Mouse (Mus musculus) CH12.LX (cell line): ENCODE results near the gene Cant1. TPM values are rescaled to one million over a fixed set of nuclear protein-coding genes. Genes with fewer than 3 reads are reported as not detected.

Experiments used
- DNase-seq: peaks from one replicate; pipeline ENCODE4 v3.0.0-alpha.2; 2013; ENCODE audit errors: extremely low read depth
- H3K27ac ChIP-seq: 2 replicates; pipeline ENCODE4 v1.5.1; 2012; ENCODE audit warnings: low read depth, mild to moderate bottlenecking, control low read depth, moderate library complexity; ENCODE audit not compliant: insufficient read depth
- H3K27me3 ChIP-seq: replicated peaks from 2 replicates; pipeline ENCODE3; 2012; ENCODE audit warnings: inconsistent platforms
- H3K36me3 ChIP-seq, 2 experiments: replicated peaks in 1 of 2; 2 replicates each; pipeline versions ENCODE3 to v1.6.1; 2012; ENCODE audit warnings: inconsistent platforms in 1 of 2, low read length in 1 of 2, mild to moderate bottlenecking in 1 of 2, mixed read lengths in 1 of 2, moderate library complexity in 1 of 2; ENCODE audit not compliant: control insufficient read depth in 1 of 2, insufficient read depth in 1 of 2
- H3K4me1 ChIP-seq, 2 experiments: 2 replicates each; pipeline ENCODE4 v1.6.1; 2012; ENCODE audit warnings: inconsistent platforms in 1 of 2, moderate library complexity in 1 of 2; ENCODE audit not compliant: insufficient read depth in 2 of 2, control insufficient read depth in 1 of 2
- H3K4me2 ChIP-seq: 2 replicates; pipeline ENCODE4 v1.6.1; 2012; ENCODE audit warnings: low read depth, mild to moderate bottlenecking, control low read depth; ENCODE audit not compliant: poor library complexity, insufficient read depth, severe bottlenecking
- H3K4me3 ChIP-seq, 3 experiments: fragments of 150-350 bp in 1 of 3; sonication (generic) in 1 of 3; replicated peaks in 1 of 3; 2 replicates each; pipeline versions ENCODE3 to v1.5.1; 2011 to 2012; ENCODE audit warnings: low read depth in 2 of 3, low read length in 2 of 3, mild to moderate bottlenecking in 2 of 3, moderate library complexity in 2 of 3, control low read depth in 1 of 3, improper control_type of control experiment in 1 of 3, inconsistent platforms in 1 of 3, mixed read lengths in 1 of 3; ENCODE audit not compliant: poor library complexity in 1 of 3
- H3K79me2 ChIP-seq: replicated peaks from 2 replicates; pipeline ENCODE4 v1.6.1; 2012; ENCODE audit warnings: mild to moderate bottlenecking, moderate library complexity; ENCODE audit not compliant: control insufficient read depth, poor library complexity, insufficient read depth, severe bottlenecking; ENCODE audit errors: extremely low read depth
- H3K9ac ChIP-seq: 2 replicates; pipeline ENCODE4 v1.6.1; 2012; ENCODE audit warnings: low read depth, mild to moderate bottlenecking, control low read depth, moderate library complexity; ENCODE audit not compliant: insufficient read depth
- H3K9me3 ChIP-seq: replicated peaks from 2 replicates; pipeline ENCODE3; 2012; ENCODE audit warnings: low read length, inconsistent platforms, mixed read lengths
- BHLHE40 ChIP-seq: IDR thresholded peaks from 2 replicates; pipeline ENCODE4 v1.6.1; 2011; ENCODE audit warnings: mild to moderate bottlenecking, low read depth, low read length, improper control_type of control experiment
- CHD2 ChIP-seq: IDR thresholded peaks from 2 replicates; pipeline ENCODE4 v1.6.1; 2011; ENCODE audit warnings: low read length, improper control_type of control experiment
- CTCF ChIP-seq, 2 experiments: IDR thresholded peaks in 1 of 2; conservative IDR thresholded peaks in 1 of 2; 2 replicates each; pipeline ENCODE4 v1.5.1; 2011 to 2012; ENCODE audit warnings: low read depth in 2 of 2, low read length in 2 of 2, improper control_type of control experiment in 1 of 2, inconsistent platforms in 1 of 2, mild to moderate bottlenecking in 1 of 2, moderate library complexity in 1 of 2
- E2F4 ChIP-seq: IDR thresholded peaks from 2 replicates; pipeline ENCODE4 v1.6.1; 2011; ENCODE audit warnings: low read depth, low read length, improper control_type of control experiment; ENCODE audit not compliant: insufficient replicate concordance
- ELF1 ChIP-seq: IDR thresholded peaks from 2 replicates; pipeline ENCODE4 v1.6.1; 2014; ENCODE audit warnings: low read depth, mild to moderate bottlenecking, inconsistent platforms, low read length, improper control_type of control experiment
- EP300 ChIP-seq: IDR thresholded peaks from 2 replicates; pipeline ENCODE4 v1.6.1; 2011; ENCODE audit warnings: low read length, improper control_type of control experiment
- ETS1 ChIP-seq: conservative IDR thresholded peaks from 2 replicates; pipeline ENCODE4 v1.6.1; 2012; ENCODE audit warnings: low read depth, mild to moderate bottlenecking, inconsistent platforms, low read length, improper control_type of control experiment, moderate library complexity
- GABPA ChIP-seq: IDR thresholded peaks from 2 replicates; pipeline ENCODE4 v1.6.1; 2012; ENCODE audit warnings: low read depth, low read length, improper control_type of control experiment, inconsistent platforms; ENCODE audit not compliant: insufficient replicate concordance
- IRF4 ChIP-seq: IDR thresholded peaks from 2 replicates; pipeline ENCODE4 v1.6.1; 2014; ENCODE audit warnings: low read depth, mild to moderate bottlenecking, inconsistent platforms, low read length, improper control_type of control experiment
- JUN ChIP-seq: IDR thresholded peaks from 2 replicates; pipeline ENCODE4 v1.6.1; 2011; ENCODE audit warnings: low read depth, mild to moderate bottlenecking, low read length, improper control_type of control experiment, moderate library complexity; ENCODE audit not compliant: insufficient read depth
- JUND ChIP-seq: conservative IDR thresholded peaks from 2 replicates; pipeline ENCODE4 v1.6.1; 2011; ENCODE audit warnings: low read depth, low read length, improper control_type of control experiment
- MEF2A ChIP-seq: IDR thresholded peaks from 2 replicates; pipeline ENCODE4 v1.6.1; 2014; ENCODE audit warnings: low read depth, mild to moderate bottlenecking, inconsistent platforms, low read length, improper control_type of control experiment, borderline replicate concordance
- MXI1 ChIP-seq: IDR thresholded peaks from 2 replicates; pipeline ENCODE4 v1.6.1; 2011; ENCODE audit warnings: mild to moderate bottlenecking, low read depth, low read length, improper control_type of control experiment
- MYC ChIP-seq: IDR thresholded peaks from 2 replicates; pipeline ENCODE4 v1.6.1; 2011; ENCODE audit warnings: low read depth, mild to moderate bottlenecking, improper control_type of control experiment, low read length
- NELFE ChIP-seq: IDR thresholded peaks from 2 replicates; pipeline ENCODE4 v1.6.1; 2011; ENCODE audit warnings: low read depth, low read length, improper control_type of control experiment
- PAX5 ChIP-seq: IDR thresholded peaks from 2 replicates; pipeline ENCODE4 v1.6.1; 2012; ENCODE audit warnings: low read length, inconsistent platforms, mixed read lengths
- POLR2A ChIP-seq: IDR thresholded peaks from 2 replicates; pipeline ENCODE4 v1.6.1; 2011; ENCODE audit warnings: low read depth, mild to moderate bottlenecking, improper control_type of control experiment, low read length
- RAD21 ChIP-seq: IDR thresholded peaks from 2 replicates; pipeline ENCODE4 v1.6.1; 2011; ENCODE audit warnings: low read depth, mild to moderate bottlenecking, low read length, improper control_type of control experiment, moderate library complexity
- SIN3A ChIP-seq: IDR thresholded peaks from 2 replicates; pipeline ENCODE4 v1.6.1; 2012; ENCODE audit warnings: low read length, improper control_type of control experiment, inconsistent platforms
- SMC3 ChIP-seq: IDR thresholded peaks from 2 replicates; pipeline ENCODE4 v1.6.1; 2011; ENCODE audit warnings: low read depth, low read length, improper control_type of control experiment
- TBP ChIP-seq: conservative IDR thresholded peaks from 2 replicates; pipeline ENCODE4 v1.6.1; 2011; ENCODE audit warnings: low read depth, low read length, improper control_type of control experiment
- TCF12 ChIP-seq: IDR thresholded peaks from 2 replicates; pipeline ENCODE4 v1.6.1; 2014; ENCODE audit warnings: low read depth, mild to moderate bottlenecking, inconsistent platforms, low read length, improper control_type of control experiment
- UBTF ChIP-seq: IDR thresholded peaks from 2 replicates; pipeline ENCODE4 v1.6.1; 2012; ENCODE audit warnings: low read depth, mild to moderate bottlenecking, inconsistent platforms, low read length, improper control_type of control experiment, moderate library complexity
- USF2 ChIP-seq: conservative IDR thresholded peaks from 2 replicates; pipeline ENCODE4 v1.6.1; 2011; ENCODE audit warnings: low read depth, low read length, improper control_type of control experiment
- ZC3H11A ChIP-seq: IDR thresholded peaks from 2 replicates; pipeline ENCODE4 v1.6.1; 2012; ENCODE audit warnings: low read depth, mild to moderate bottlenecking, inconsistent platforms, low read length, improper control_type of control experiment
- ZMIZ1 ChIP-seq: IDR thresholded peaks from 2 replicates; pipeline ENCODE4 v1.6.1; 2012; ENCODE audit warnings: low read depth, mild to moderate bottlenecking, inconsistent platforms, low read length, improper control_type of control experiment
- ZNF384 ChIP-seq: IDR thresholded peaks from 2 replicates; pipeline ENCODE4 v1.6.1; 2012; ENCODE audit warnings: low read depth, low read length, improper control_type of control experiment, inconsistent platforms
- dilution Hi-C: fragments of 300-500 bp; cut with MboI; formaldehyde crosslinking; loops from 2 replicates; pipeline ENCODE4 v1.14.3; 2020; ENCODE audit warnings: low sequenced_read_pairs; ENCODE audit not compliant: extremely low pct_unique_long_range_greater_than_20kb, extremely low pct_ligation_motif_present
- in situ Hi-C: fragments of 300-500 bp; cut with MboI; formaldehyde crosslinking; loops from 3 replicates; pipeline ENCODE4 v1.14.3; 2019; ENCODE audit warnings: low sequenced_read_pairs, low pct_ligation_motif_present, low pct_unique_long_range_greater_than_20kb, mixed read lengths
- polyA plus RNA-seq: library from polyadenylated mRNA; unstranded; fragments of >175 nt; gene quantifications from 2 replicates; pipeline ENCODE4 v1.2.1, GENCODE M21; 2012; ENCODE audit warnings: low read depth; ENCODE audit not compliant: insufficient read length
- total RNA-seq, 2 experiments: library from RNA; depleted of rRNA; stranded (reverse); fragments of 300-350 nt in 1 of 2; fragments of >200 nt in 1 of 2; gene quantifications; 2 replicates each; pipeline ENCODE4 v1.2.3; 2012 to 2014

The Cant1 gene
- total and polyA plus RNA-seq, 3 experiments = 28.8 to 40.2 (median 31.2) TPM

GRCm38 (mm10) chr11:118364021-118364420 is 54.9 kb downstream of the Cant1 start:
- peaks cover 5% of the 10 kb centered on the region for H3K9me3 ChIP-seq
- H3K27me3 ChIP-seq = peaks cover 33% of the 10 kb centered on the region
- no peak for TF ChIP-seq MXI1
- no peak for TF ChIP-seq SMC3
- no peak for TF ChIP-seq ZC3H11A
- TF ChIP-seq BHLHE40 = no peak
- TF ChIP-seq MYC = no peak
- TF ChIP-seq ETS1 = no peak
- no peak for TF ChIP-seq E2F4
- no peak for TF ChIP-seq NELFE
- TF ChIP-seq JUND = no peak
- TF ChIP-seq CHD2 = no peak
- TF ChIP-seq CTCF (conservative IDR thresholded peaks at IDR 0.05 in 1 of 2, IDR thresholded peaks at IDR 0.05 in 1 of 2; ENCODE audit: low read depth in 2 of 2, low read length in 2 of 2) = no peak
- no peak for TF ChIP-seq USF2
- no peak for TF ChIP-seq ZMIZ1
- TF ChIP-seq TCF12 = no peak
- TF ChIP-seq GABPA = no peak
- H3K79me2 ChIP-seq = no peaks in the 10 kb centered on the region
- H3K36me3 ChIP-seq = no peaks in the 10 kb centered on the region
- H3K4me1 ChIP-seq = peaks cover 14 to 26% of the 10 kb centered on the region in 2 experiments
- dilution Hi-C loops = no loop called here
- in situ Hi-C loops = no loop called here
- no peak overlapping the region for H3K9ac ChIP-seq
- H3K4me3 ChIP-seq = no peak overlapping the region
- H3K4me2 ChIP-seq = no peak overlapping the region
- no peak overlapping the region for H3K27ac ChIP-seq
- DNase-seq = no peak

GRCm38 (mm10) chr11:118362971-118363518 is 55.8 kb downstream of the Cant1 start:
- TF ChIP-seq IRF4 (peak; percentile 42; the same call in 1 of the 2 replicates), MYC (0 out of 2 replicates have a peak, but pooled peaks have one; percentile 19), ZC3H11A (no peak), ELF1 (no peak), GABPA (no peak), TBP (no peak), JUN (0 out of 2 replicates have a peak, but pooled peaks have one; percentile 8), SIN3A (0 out of 2 replicates have a peak, but pooled peaks have one; percentile 24), ZNF384 (no peak), RAD21 (no peak; the same call in 1 of the 2 replicates), PAX5 (no peak), MEF2A (0 out of 2 replicates have a peak, but pooled peaks have one; percentile 35), UBTF (no peak), TCF12 (0 out of 2 replicates have a peak, but pooled peaks have one; percentile 8), CHD2 (no peak), POLR2A (no peak), BHLHE40 (peak; percentile 38; the same call in 1 of the 2 replicates), ETS1 (peak; percentile 54; the same call in 1 of the 2 replicates), CTCF (conservative IDR thresholded peaks at IDR 0.05 in 1 of 2, IDR thresholded peaks at IDR 0.05 in 1 of 2; ENCODE audit: low read depth in 2 of 2, low read length in 2 of 2) (no peak), EP300 (0 out of 2 replicates have a peak, but pooled peaks have one; percentile 26)
- no peaks in the 10 kb centered on the region for H3K36me3 ChIP-seq
- in situ Hi-C loops (no loop called here), dilution Hi-C loops (no loop called here)
- peaks cover 38% of the 10 kb centered on the region for H3K27me3 ChIP-seq
- H3K4me1 ChIP-seq = peaks cover 14 to 26% of the 10 kb centered on the region in 2 experiments
- H3K4me2 ChIP-seq = no peak overlapping the region
- H3K9ac ChIP-seq = no peak overlapping the region
- H3K9me3 ChIP-seq = no peaks in the 10 kb centered on the region
- no peak overlapping the region for H3K27ac ChIP-seq
- DNase-seq = peak; percentile 70
- no peak overlapping the region for H3K4me3 ChIP-seq
- H3K79me2 ChIP-seq = no peaks in the 10 kb centered on the region
